Mouse (Mus musculus) adrenal gland, postnatal 14 days (tissue): ENCODE data around the gene Ggnbp2. TPM values are rescaled to one million over a fixed set of nuclear protein-coding genes. Genes with fewer than 3 reads are reported as not detected.
"Not testable (repeated sequence)": the region's sequence is repeated elsewhere in the genome, so short reads cannot be mapped to it uniquely, and the experiment has no call there.

Experiments used
- DNase-seq: peaks from one replicate; pipeline ENCODE4 v3.0.0; 2021; ENCODE audit warnings: mixed read lengths
- total RNA-seq: library from RNA; stranded (reverse); gene quantifications from 2 replicates; pipeline ENCODE4 v1.2.3, GENCODE M21; 2021

Gene Ggnbp2
- total RNA-seq, 1 experiment from 2014 or later = 74.2 TPM

DNA sequence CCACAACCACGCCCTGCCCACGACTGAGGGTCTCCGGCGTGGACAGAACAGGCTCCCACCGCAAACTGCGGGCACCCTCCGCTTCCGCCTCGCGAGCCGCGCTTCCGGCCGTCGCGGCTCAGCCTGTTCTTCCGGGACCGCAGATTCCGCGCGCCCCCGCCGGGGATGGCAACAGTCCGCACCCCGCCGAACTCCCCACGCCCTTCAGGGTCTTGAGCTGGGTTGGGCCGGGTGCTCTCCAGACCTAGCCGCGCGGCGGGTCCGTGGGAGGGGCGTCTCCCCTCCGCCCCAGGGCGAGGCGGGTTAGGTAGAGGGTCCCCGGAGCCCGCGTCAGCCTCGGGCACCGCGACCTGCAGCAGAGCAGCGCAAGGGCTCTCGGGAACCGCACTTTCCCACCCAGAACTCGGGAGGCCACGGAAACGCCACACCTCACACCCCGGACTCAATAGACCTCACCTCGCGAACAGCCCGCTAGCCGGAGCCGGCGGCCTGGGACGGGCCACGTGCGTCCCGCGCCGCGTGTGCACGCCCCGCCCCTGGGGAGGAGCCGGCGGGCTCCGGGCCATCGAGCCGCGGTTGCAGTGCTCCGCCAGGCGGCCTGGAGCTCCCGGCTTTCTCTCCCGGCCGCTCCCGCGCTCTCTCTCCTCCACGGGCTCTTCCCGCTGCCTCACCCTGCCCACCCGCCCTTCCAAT, 9.3 kb upstream of the Ggnbp2 start, which contains the start of the genes Myo19 and Pigw:
Myo19 (plus strand) TSS at position 377 of the 693 bp plus-strand sequence.
Pigw (minus strand) TSS at position 514 of the 693 bp plus-strand sequence.
- DNase-seq = peak; percentile 92

DNA sequence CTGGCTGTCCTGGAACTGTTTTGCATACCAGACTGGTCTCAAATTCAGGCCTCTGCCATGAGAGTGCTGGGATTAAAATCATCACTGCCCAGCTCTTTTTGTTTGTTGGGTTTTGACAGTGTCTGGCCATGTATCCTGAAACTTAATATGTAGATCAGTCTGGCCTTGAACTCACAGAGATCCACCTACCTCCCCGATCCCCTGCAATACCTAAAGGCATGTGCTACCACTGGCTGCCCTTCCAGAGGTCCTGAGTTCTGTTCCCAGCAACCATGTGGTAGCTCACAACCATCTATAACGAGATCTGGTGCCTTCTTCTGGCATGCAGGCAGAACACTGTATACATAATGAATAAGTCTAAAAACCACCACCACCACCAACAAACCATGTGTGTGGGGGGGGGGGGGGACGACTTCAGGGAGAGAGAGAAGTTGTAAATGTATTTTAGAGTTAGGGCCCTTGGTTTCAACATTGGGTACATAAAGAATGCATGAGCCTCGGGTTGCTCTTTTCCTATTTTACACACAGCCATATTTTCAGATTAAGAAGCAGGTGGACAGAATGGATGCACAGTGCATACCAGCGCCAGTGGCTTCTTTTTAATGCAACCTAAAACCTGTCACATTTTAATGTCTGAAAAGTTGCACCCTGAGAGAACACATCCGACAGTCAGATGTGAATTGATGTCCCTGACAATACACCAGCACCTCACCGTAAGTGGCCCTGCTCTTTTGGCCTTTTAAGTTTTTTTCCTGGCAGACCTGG, 8.6 kb upstream of the Ggnbp2 start:
- no peak for DNase-seq

DNA sequence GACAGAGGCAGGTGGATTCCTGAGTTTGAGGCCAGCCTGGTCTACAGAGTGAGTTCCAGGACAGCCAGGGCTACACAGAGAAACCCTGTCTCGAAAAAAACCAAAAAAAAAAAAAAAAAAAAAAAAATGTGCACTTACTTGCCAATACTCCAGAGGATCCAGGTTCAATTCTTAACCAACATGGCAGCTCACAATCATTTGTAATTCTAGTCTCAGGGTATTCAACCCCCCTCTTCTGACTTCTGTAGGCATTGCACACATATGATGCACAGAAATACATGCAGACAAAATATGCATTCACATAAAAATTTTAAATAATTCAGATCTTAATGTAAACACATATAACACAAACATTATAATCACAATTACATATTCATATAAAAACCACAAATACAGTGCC, 5.4 kb upstream of the Ggnbp2 start:
- DNase-seq = not testable (repeated sequence)

DNA sequence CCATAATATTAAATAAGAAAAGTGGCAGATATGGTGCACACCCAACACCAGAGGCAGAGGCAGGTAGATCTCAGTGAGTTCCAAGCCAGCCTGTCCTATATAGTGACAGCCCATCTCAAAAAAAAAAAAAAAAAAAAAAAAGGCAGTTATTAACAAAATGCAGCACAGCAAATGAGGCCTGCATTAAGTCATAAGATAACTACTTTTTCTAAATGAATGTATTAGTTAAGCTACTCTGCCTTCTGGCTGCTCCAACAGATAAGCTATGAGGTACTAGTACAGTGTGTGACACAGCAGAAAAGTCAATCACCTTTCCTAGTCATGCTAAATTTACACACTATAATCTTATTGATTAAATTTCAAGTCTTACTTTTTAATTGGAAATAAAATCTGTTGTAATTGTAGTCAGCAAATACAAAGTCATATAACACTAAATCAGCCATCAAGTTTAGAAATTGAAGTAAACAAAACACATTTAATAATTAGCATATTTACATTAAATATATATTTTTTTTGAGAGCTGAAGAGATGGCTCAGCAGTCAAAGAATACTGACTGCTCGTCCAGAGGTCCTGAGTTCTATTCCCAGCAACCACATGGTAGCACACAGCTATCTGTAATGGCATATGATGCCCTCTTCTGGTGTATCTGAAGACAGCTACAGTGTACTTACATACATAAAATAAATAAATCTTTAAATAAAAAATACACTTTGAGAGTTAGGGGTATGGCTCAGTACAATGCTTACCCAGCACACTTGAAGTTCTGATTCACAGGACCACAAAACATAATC, 2.6 kb upstream of the Ggnbp2 start:
- no peak for DNase-seq

DNA sequence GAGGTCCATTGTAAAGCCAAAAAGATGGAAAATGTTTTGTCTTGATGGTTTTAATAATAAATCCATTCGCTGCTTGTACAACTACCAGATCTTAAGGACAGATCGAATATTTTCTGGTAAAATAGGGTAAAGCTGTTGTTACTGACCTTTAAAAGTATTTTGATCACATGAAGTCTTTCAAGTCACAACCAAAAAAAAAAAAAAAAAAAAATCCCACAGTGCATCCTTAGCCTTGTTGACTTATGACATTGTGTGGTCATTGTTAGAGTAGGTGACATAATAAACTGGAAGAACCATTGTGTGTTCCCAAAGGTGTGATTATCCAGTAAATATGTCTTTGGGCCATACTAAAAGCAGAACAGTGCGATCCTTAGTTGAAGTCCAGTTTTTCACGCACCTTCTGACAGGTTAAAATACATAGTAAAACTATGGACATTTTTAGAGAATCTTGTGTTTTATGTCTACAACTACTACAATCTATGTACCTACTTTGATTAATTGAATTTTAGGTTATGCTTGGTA, 992 bp upstream of the Ggnbp2 start:
- DNase-seq = no peak

DNA sequence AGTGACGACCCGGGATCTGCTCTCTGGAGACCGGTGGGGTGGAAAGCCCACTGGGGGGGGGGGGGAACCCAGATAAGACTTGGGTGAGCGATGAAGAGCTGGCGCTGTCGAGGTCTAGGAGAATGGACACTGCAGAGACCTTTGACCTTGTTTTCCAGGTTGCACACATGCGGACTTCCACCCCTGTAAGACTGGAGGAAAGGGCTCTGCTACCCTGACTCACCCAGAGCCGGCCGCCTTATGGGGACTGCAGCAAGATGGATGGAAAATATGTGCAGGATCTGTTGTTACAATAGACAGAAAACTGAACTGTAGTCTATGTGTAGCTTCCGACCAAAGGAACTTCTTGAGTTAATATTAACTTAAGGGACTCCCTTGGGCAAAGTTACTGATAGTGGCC, 429 bp upstream of the Ggnbp2 start:
- no peak for DNase-seq

DNA sequence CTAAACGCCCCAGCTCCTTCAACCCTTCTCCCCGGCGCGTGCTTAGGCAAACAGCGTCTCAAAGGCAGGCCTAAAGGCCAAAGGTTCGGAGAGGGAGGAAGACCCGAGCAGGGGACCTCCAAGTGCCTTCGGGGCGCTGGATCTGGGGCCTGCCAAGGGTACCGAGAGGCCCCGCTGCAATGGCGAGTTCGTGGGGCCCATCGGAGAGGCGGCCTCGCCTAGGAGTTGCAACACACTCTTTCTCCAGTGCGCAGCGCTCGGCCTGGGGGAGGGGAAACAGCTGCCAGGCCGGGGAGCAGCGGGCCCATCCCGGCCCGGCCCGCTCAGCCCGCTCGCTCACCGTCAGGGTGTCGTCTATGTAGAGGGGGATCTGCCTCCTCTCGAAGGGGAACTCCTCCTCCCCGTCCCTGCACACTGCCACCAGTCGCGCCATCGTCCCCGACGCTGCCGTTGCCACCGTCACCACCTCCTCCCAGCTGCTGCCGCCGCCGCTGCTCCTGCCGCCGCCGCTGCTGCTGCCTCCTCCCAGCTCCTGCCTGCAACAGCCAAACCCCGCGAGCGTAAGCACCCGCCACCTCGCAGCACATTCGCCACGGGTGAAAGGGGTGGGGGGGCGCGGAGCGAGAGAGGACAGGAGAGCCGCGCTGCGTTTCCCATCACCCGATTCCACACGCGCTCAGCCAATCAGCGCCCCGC, 932 bp downstream of the Ggnbp2 start:
- peak; percentile 99 for DNase-seq

DNA sequence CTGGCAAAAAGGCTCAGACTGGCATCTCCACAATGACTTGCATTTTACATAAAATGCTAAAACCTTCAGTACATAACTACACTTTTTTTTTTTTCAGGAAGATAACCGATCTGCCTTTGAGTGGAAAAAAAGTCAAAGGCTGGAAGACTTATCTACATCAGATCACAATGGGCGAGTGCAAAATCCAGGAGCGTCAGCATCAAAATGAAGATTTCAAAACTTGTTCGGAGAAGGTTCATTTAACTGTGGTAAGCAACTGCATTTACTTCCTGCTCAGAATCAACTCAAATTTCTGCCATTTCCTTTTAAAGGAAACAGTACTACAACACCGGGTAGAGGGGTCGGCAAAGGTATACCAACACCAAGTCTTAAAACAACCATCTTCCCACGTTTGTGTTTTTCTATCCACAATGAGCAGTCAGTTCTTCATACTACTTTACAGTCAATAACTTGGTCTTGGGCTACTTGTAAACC, 1.8 kb downstream of the Ggnbp2 start:
- no peak for DNase-seq

DNA sequence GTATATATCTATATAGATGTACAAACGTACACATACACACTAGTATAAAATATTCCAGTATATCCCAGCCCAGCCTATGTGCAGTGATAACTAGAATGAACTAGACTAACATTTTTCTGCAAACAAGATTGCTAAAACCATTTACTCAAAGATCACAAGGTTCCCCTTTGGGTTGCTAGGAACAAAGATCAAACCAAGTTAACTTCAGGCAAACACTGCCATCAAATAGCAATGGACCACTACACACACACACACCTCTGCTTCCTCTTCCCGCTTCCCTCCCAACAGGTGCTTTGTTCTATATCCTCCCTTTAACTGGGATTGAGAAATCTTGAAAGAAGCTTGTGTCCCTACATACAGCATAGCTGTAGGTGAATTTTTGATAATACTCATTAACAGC, 3.0 kb downstream of the Ggnbp2 start:
- DNase-seq = no peak

DNA sequence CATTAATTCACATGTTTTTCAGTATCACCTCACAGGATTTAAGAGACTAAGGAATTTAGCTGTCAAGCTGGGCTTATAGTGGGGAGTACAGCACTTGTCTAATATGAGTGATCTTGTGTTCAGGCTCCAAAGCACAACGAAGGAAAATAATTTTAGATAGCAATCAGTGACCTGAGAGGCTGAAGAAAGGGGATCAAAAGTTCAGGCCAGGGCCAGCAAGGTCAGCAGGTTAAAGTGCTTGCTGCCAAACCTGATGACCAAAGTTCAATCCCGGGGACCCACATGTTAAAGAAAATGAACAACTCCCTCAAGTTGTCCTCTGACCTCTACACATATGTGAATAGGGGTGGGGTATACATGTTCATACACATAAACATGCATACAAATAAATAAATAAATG, 5.3 kb downstream of the Ggnbp2 start:
- DNase-seq = no peak

DNA sequence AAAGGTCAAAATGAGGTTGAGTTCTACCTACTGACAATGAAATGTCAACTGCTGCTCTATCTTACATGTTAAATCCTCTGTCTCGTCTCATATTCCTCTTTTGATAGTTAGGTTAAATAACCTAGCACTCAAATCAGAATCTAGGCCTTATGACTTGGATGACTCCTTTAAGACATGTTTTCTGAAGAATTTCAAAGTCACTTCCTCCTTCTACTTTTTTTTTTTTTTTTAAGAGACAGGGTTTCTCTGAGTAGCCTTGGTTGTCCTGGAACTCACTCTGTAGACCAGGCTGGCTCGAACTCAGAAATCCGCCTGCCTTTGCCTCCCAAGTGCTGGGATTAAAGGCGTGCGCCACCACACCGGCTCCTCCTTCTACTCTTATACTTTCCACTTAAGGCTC, 15.3 kb downstream of the Ggnbp2 start:
- DNase-seq = no peak

DNA sequence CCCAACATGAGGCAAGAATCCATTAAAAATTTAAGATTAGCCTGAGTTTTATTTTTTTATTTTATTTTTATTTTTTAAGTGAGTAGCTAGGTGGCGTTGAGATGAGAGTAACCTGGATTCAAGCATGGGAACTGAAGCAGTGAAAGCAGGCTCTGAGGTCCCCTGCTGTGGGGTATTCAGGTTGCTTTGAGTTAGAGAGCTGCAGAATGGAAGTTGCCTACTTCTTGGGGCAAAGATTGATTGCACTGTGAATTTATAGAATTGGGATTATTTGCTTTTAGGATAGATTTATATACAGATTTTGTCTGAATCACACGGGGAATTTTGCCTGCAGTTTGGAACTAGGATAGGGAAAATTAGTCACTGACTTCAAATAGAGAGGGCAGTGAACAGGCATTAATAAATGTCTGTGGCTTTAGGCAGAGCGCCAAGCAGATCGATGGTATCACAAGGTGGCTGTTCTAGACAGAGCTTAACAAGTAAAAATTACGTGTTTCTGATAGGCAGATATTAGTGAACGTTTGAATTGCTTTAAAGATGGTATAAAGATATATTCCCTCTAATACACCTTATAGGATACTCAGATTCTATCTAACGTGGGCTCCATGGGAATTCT, 23.0 kb downstream of the Ggnbp2 start:
- DNase-seq = peak; percentile 42

DNA sequence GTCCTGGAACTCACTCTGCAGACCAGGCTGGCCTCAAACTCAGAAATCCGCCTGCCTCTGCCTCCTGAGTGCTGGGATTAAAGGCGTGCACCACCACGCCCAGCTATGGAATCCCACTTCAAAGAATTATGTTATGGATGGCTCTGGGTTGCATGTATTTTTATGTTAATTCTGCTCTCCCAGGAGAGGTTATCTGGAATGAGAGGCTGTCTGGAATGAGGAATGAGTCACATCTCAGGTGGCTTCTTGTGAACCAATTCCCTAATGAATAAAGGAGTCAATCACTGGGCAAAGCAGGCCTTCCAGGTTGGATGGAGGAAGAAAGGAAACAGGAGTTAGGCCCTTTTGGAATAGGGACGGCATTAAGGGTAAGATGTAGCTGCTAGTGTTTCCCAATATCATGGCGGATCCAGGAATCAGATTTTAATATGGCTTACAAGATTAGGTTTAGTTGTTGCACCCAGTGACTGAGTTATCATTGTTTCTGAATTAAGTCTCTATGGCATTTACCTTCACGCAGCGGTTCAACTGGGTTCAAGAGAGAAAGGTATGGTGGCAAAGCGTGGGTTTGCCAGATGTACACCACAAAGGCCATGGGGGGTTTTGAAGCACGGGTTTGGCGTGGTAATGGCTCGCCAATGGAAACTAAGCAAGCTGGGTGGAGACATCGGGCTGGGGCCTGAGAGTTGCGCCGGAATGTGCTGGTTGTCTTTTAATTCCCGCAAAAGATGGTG, 23.7 kb downstream of the Ggnbp2 start:
- DNase-seq = no peak

DNA sequence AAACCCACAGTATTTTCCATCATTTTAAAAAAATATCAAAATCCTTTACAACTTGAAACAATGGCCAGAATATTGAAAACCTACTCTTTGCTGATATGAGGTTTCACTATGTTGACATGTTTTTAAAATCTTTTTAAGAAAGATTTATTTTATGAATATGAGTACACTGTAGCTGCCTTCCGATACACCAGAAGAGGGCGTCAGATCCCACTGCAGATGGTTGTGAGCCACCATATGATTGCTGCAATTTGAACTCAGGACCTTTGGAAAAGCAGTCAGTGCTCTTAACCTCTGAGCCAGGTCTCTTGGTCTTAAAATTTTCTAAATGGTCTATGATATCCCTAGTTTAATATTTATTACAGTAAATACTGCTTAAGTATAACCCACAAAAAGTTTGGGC, 31.3 kb downstream of the Ggnbp2 start:
- DNase-seq = no peak

DNA sequence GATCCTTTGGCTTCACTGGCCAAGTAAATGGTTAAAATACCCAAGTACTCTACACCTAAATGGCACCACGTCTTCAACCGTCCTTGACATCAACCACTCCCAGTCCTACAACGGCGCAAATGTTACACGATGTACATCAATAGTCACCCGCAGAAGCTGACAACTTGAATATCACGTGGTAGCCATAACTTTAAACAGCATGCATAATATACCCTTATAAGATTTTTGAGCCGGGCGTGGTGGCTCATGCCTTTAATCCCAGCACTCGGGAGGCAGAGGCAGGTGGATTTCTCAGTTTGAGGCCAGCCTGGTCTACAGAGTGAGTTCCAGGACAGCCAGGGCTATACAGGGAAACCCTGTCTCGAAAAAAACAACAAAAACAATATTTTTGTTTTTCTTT, 41.1 kb downstream of the Ggnbp2 start:
- DNase-seq = not testable (repeated sequence)

DNA sequence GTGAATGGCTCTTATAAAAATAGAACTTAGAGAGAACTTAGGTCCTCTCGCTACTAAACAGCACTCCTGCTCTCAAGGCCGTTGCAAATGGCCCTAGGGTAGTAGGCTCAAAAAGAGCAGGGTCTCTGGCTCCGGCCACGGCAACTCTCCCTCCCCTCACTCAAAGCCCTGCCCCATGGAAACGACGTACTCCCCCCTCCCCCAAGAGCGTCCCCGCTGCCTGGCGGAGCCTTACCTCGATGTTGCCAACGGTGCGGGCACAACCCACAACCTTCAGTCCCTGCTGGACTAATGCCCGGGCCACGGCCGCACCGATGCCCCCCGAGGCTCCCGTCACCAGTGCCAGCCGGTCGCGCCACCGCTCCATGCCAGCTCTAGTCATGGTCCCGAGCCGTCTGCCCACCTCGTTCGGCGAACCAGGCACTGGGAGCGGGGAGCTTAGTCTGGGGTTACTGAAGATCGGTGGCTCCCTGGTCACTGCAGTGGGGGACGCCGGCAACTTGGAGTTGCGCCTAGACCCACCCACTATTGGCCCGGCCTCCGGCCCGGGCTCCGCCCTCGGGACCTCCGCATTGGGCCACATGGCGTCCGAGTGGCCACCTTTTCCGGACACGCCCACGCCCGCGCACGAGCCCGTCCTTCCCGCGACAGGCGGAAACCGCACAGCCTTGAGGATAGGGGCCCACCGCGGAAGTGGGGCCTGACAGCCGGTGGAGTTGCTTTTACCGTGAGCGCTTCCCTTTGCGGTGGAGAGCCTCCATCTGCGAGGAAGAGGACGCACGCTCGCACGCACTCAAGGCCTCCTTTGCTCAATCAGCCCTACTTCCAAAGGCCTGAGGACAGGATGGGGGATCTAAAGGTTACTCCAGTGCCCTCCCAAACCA, 41.9 kb downstream of the Ggnbp2 start, which contains the start of gene Dhrs11:
Dhrs11 (minus strand) TSS at position 479 of the 884 bp plus-strand sequence.
- DNase-seq = peak; percentile 99

DNA sequence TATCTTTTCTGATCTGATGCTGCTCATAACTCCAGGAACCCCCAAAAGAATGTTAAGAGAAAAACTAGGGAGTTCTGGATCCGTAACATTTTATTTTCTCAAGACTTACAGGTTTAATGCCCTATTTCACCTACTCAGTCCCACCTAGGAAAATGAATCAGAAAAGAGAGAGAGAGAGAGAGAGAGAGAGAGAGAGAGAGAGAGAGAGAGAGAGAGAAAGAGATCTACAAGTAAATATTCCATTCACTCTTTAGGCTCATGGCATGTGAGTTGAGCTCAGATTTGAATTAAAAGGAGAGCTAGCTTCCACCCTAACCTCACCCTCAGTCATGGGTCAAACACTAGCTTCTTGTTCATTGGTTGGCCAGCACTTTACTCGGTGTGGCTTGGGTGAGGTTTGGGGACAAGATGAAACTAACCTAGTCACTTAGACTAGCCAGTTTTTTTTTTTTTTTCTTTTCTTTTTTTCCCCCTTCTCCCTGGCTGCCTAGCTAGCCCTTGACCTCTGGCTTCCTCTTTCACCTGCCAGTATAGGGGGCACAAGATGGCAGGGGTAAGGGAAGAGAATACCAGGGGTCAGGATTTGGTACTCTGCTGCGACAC, 42.6 kb downstream of the Ggnbp2 start:
- DNase-seq = peak; percentile 40

DNA sequence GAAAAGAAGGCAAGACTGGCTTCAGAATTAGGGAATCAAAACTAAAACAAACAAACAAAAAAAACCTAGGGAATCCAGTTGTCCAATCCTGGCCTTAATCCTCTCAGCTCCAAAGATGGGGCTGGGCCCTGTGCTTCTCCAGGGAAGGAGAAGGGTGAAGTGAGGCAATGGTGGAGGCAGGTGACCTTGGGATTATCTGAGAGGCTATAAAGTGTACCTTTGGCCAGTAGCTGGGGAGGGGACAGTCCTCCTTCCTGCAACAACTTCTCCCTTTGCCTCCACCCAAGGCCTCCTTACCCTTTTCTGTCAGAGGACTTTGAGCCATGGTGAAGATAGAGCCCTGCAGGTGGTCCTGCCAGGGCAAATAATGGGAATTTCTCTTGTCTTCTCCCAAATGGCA, 43.1 kb downstream of the Ggnbp2 start:
- peak; percentile 26 for DNase-seq

DNA sequence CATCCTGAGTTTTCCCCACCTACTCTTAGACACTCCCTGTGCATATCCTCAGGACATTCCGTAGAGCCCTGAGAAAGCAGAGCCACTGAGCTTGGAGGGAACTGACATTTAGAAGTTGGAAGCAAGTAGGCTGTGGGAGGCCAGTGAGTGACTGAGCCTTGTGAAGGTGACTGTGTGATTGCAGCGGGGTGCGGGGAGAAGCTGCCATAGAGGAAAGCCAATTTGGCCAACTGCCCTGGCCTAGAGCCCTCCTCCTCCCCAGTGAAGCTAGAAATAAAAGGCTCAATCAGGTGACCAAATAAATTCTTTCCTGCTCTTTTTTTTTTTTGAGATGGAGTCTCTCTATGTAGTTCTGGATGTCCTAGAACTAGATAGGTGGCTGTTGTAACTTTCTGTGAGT, 44.4 kb downstream of the Ggnbp2 start:
- peak; percentile 94 for DNase-seq
